Mouse (Mus musculus): ENCODE measurements around the gene Rcc2.
A peak's percentile ranks its signal among the peaks of the same experiment; 100 is the strongest.

Gene Rcc2

GRCm38 (mm10) chr4:140709617-140710016 lies 9.3 kb downstream of the Rcc2 start:
- DNase-seq (ENCODE audit: low spot score in 2 of 2) = no peak

- no peak for DNase-seq (ENCODE audit: low spot score in 2 of 2)
Observed at GRCm38 (mm10) chr4:140710781-140711180, 10.4 kb downstream of the Rcc2 start.

GRCm38 (mm10) chr4:140711360-140711759 lies 11.0 kb downstream of the Rcc2 start:
- no peak for DNase-seq (ENCODE audit: low spot score in 2 of 2)

GRCm38 (mm10) chr4:140713480-140714365 lies 13.4 kb downstream of the Rcc2 start:
- peak; percentile 82 to 89 for DNase-seq (ENCODE audit: low spot score in 2 of 2)

GRCm38 (mm10) chr4:140714586-140714985 lies 14.2 kb downstream of the Rcc2 start:
- no peak for DNase-seq (ENCODE audit: low spot score in 2 of 2)

GRCm38 (mm10) chr4:140716994-140717393 lies 16.7 kb downstream of the Rcc2 start:
- no peak for DNase-seq (ENCODE audit: low spot score in 2 of 2)

- DNase-seq (ENCODE audit: low spot score in 2 of 2) = no peak
Observed at GRCm38 (mm10) chr4:140718436-140718835, 18.1 kb downstream of the Rcc2 start.

GRCm38 (mm10) chr4:140720091-140720490 lies 19.8 kb downstream of the Rcc2 start:
- DNase-seq (ENCODE audit: low spot score in 2 of 2) = peak; percentile 23 to 35

- no peak for DNase-seq (ENCODE audit: low spot score in 2 of 2)
Observed at GRCm38 (mm10) chr4:140721968-140722490, 21.7 kb downstream of the Rcc2 start.

GRCm38 (mm10) chr4:140722710-140723109 lies 22.4 kb downstream of the Rcc2 start:
- DNase-seq (ENCODE audit: low spot score in 2 of 2) = no peak

GRCm38 (mm10) chr4:140723192-140723591 lies 22.9 kb downstream of the Rcc2 start:
- DNase-seq (ENCODE audit: low spot score in 2 of 2) = no peak

- no peak for DNase-seq (ENCODE audit: low spot score in 2 of 2)
Observed at GRCm38 (mm10) chr4:140723801-140724200, 23.5 kb downstream of the Rcc2 start.

GRCm38 (mm10) chr4:140724739-140725138 lies 24.4 kb downstream of the Rcc2 start:
- no peak for DNase-seq (ENCODE audit: low spot score in 2 of 2)

GRCm38 (mm10) chr4:140726907-140727306 lies 26.6 kb downstream of the Rcc2 start:
- DNase-seq (ENCODE audit: low spot score in 2 of 2) = no peak

- no peak for DNase-seq (ENCODE audit: low spot score in 2 of 2)
Observed at GRCm38 (mm10) chr4:140731654-140732053, 31.3 kb downstream of the Rcc2 start.

- DNase-seq (ENCODE audit: low spot score in 2 of 2) = no peak
Observed at GRCm38 (mm10) chr4:140732871-140733270, 32.5 kb downstream of the Rcc2 start.

GRCm38 (mm10) chr4:140740655-140741054 lies 40.3 kb downstream of the Rcc2 start:
- no peak for DNase-seq (ENCODE audit: low spot score in 2 of 2)

GRCm38 (mm10) chr4:140741401-140741800 lies 41.1 kb downstream of the Rcc2 start:
- DNase-seq (ENCODE audit: low spot score in 2 of 2) = no peak

- no peak for DNase-seq (ENCODE audit: low spot score in 2 of 2)
Observed at GRCm38 (mm10) chr4:140742543-140742942, 42.2 kb downstream of the Rcc2 start, which contains the start of gene Padi6. Padi6 (minus strand) TSS chr4:140742643.

- no peak for DNase-seq (ENCODE audit: low spot score in 2 of 2)
Observed at GRCm38 (mm10) chr4:140743086-140743485, 42.7 kb downstream of the Rcc2 start.

GRCm38 (mm10) chr4:140744654-140745053 lies 44.3 kb downstream of the Rcc2 start:
- DNase-seq (ENCODE audit: low spot score in 2 of 2) = peak; percentile 37 to 45

GRCm38 (mm10) chr4:140747978-140748377 lies 47.6 kb downstream of the Rcc2 start:
- DNase-seq (ENCODE audit: low spot score in 2 of 2) = no peak

- no peak for DNase-seq (ENCODE audit: low spot score in 2 of 2)
Observed at GRCm38 (mm10) chr4:140750328-140750727, 50.0 kb downstream of the Rcc2 start.
